Mouse (Mus musculus): ENCODE measurements around the gene Caprin1. TPM values are rescaled to one million over a fixed set of nuclear protein-coding genes. Genes with fewer than 3 reads are reported as not detected.
A peak's percentile ranks its signal among the peaks of the same experiment; 100 is the strongest.

Gene Caprin1
- polyA plus RNA-seq, 1 experiment from 2014 or later, result 484 TPM

- H3K27me3 ChIP-seq (ENCODE audit: control insufficient read depth, insufficient read depth, low read length), result no peaks in the 10 kb centered on the region
- H3K9me3 ChIP-seq (ENCODE audit: control insufficient read depth, low read length), result no peaks in the 10 kb centered on the region
- H3K4me2 ChIP-seq (ENCODE audit: low read length), result no peak overlapping the region
- no peak overlapping the region for H3K9ac ChIP-seq (replicated peaks; ENCODE audit: low read length)
- H3K4me3 ChIP-seq (replicated peaks; ENCODE audit: low read depth, low read length), result no peak overlapping the region
- no peaks in the 10 kb centered on the region for H3K4me1 ChIP-seq (ENCODE audit: control insufficient read depth, insufficient read depth, low read length)
- ATAC-seq (ENCODE audit: low FRiP score, low TSS enrichment) (no peak), DNase-seq (no peak)
- peaks cover 81% of the 10 kb centered on the region for H3K36me3 ChIP-seq (ENCODE audit: control insufficient read depth, insufficient read depth, low read length)
- no peak overlapping the region for H3K27ac ChIP-seq (replicated peaks; ENCODE audit: low read depth, low read length)
- WGBS, result 97% methylated on average over 6 of the region's 6 CpGs
These were observed 45.7 kb downstream of the Caprin1 start for GRCm38 (mm10) chr2:103751771-103752170.

- no peak overlapping the region for H3K4me3 ChIP-seq (replicated peaks; ENCODE audit: low read depth, low read length)
- no peak for DNase-seq
- 93% methylated on average over 3 of the region's 3 CpGs for WGBS
These were observed 48.4 kb downstream of the Caprin1 start for GRCm38 (mm10) chr2:103749091-103749490.

DNA sequence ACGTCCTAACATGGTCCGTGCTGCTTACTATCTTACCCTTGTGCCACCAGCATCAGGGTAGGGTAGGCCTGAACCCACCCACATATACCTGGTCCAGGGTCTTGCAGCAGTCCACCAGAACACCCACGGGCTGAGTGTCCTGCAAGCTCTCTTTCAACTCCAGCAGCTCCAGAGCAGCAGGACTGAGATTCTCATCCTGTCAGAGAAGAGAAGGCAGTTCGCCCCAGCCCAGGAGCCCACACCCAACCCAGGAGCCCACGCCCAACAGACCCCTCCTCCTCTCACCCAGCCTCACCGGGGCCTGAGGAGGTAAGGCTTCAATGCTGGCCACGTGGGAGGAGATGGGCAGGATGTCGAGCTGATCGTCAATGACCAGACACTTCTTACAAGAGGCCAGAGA is 49.6 kb downstream of the Caprin1 start:
- Histone ChIP-seq H3K36me3 (ENCODE audit: control insufficient read depth, insufficient read depth, low read length) (peaks cover 69% of the 10 kb centered on the region), H3K4me3 (replicated peaks; ENCODE audit: low read depth, low read length) (no peak overlapping the region), H3K27ac (replicated peaks; ENCODE audit: low read depth, low read length) (no peak overlapping the region), H3K4me2 (ENCODE audit: low read length) (no peak overlapping the region), H3K9ac (replicated peaks; ENCODE audit: low read length) (no peak overlapping the region), H3K4me1 (ENCODE audit: control insufficient read depth, insufficient read depth, low read length) (no peaks in the 10 kb centered on the region), H3K27me3 (ENCODE audit: control insufficient read depth, insufficient read depth, low read length) (no peaks in the 10 kb centered on the region), H3K9me3 (ENCODE audit: control insufficient read depth, low read length) (no peaks in the 10 kb centered on the region)
- DNase-seq (no peak), ATAC-seq (ENCODE audit: low FRiP score, low TSS enrichment) (no peak)
- 89% methylated on average over 9 of the region's 9 CpGs for WGBS

More at GRCm38 (mm10) chr2:103749091-103749490, 48.4 kb downstream of the Caprin1 start:
- Histone ChIP-seq H3K4me2 (ENCODE audit: low read length) (no peak overlapping the region), H3K9me3 (ENCODE audit: control insufficient read depth, low read length) (no peaks in the 10 kb centered on the region), H3K36me3 (ENCODE audit: control insufficient read depth, insufficient read depth, low read length) (peaks cover 71% of the 10 kb centered on the region), H3K27me3 (ENCODE audit: control insufficient read depth, insufficient read depth, low read length) (no peaks in the 10 kb centered on the region), H3K4me1 (ENCODE audit: control insufficient read depth, insufficient read depth, low read length) (no peaks in the 10 kb centered on the region), H3K27ac (replicated peaks; ENCODE audit: low read depth, low read length) (no peak overlapping the region), H3K9ac (replicated peaks; ENCODE audit: low read length) (no peak overlapping the region)
- no peak for ATAC-seq (ENCODE audit: low FRiP score, low TSS enrichment)

- H3K9ac ChIP-seq (replicated peaks; ENCODE audit: low read length), result no peak overlapping the region
- DNase-seq, result no peak
- H3K36me3 ChIP-seq (ENCODE audit: control insufficient read depth, insufficient read depth, low read length), result peaks cover 67% of the 10 kb centered on the region
- H3K9me3 ChIP-seq (ENCODE audit: control insufficient read depth, low read length), result no peaks in the 10 kb centered on the region
- ATAC-seq (ENCODE audit: low FRiP score, low TSS enrichment), result no peak
- no peaks in the 10 kb centered on the region for H3K27me3 ChIP-seq (ENCODE audit: control insufficient read depth, insufficient read depth, low read length)
- H3K4me1 ChIP-seq (ENCODE audit: control insufficient read depth, insufficient read depth, low read length), result no peaks in the 10 kb centered on the region
- no peak overlapping the region for H3K4me2 ChIP-seq (ENCODE audit: low read length)
- WGBS, result 92% methylated on average over 2 of the region's 2 CpGs
- H3K4me3 ChIP-seq (replicated peaks; ENCODE audit: low read depth, low read length), result no peak overlapping the region
- no peak overlapping the region for H3K27ac ChIP-seq (replicated peaks; ENCODE audit: low read depth, low read length)
These were observed 50.7 kb downstream of the Caprin1 start for GRCm38 (mm10) chr2:103746761-103747160.

DNA sequence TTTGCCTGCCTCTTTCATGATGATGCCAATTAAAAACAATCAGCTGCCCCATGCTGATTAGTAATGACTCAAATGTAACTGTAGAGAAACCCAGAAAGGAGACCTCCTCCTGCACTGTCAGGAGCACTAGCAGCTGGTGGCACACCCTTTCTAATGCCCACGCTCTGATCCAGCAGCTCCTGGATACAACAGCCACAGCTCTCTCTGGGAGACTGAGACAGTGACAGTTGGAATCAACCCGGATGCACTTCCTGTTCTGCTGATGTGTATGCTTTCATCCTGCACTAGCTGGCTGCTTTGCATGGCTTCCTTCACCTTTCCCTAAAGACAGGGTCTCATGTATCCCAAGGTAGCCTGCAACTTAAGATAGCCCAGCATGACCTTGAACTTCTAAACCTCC is 51.4 kb downstream of the Caprin1 start:
- Histone ChIP-seq H3K27ac (replicated peaks; ENCODE audit: low read depth, low read length) (no peak overlapping the region), H3K9me3 (ENCODE audit: control insufficient read depth, low read length) (no peaks in the 10 kb centered on the region), H3K4me1 (ENCODE audit: control insufficient read depth, insufficient read depth, low read length) (no peaks in the 10 kb centered on the region), H3K4me2 (ENCODE audit: low read length) (no peak overlapping the region), H3K27me3 (ENCODE audit: control insufficient read depth, insufficient read depth, low read length) (no peaks in the 10 kb centered on the region), H3K4me3 (replicated peaks; ENCODE audit: low read depth, low read length) (no peak overlapping the region), H3K9ac (replicated peaks; ENCODE audit: low read length) (no peak overlapping the region), H3K36me3 (ENCODE audit: control insufficient read depth, insufficient read depth, low read length) (peaks cover 62% of the 10 kb centered on the region)
- DNase-seq (no peak), ATAC-seq (ENCODE audit: low FRiP score, low TSS enrichment) (no peak)
- 87% methylated on average over 2 of the region's 2 CpGs for WGBS

DNA sequence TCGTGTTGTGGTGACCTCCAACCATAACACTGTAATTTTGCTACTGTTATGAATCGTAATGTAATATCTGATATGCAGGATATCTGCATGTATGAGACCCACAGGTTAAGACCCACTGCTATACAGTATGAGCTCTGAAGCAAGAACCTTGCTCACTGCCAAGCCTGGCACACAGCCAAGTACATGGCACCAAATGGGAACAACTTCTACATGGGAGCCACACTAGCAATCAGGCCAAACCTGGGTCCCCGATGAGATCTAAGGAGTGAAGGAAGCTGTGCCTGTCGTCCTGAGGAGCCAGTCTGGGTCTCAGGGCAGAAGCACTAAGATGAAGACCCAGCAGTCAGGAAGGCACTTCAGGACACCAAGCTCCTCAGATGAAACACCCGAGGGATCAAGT is 52.0 kb downstream of the Caprin1 start:
- H3K36me3 ChIP-seq (ENCODE audit: control insufficient read depth, insufficient read depth, low read length), result peaks cover 58% of the 10 kb centered on the region
- ATAC-seq (ENCODE audit: low FRiP score, low TSS enrichment), result no peak
- no peaks in the 10 kb centered on the region for H3K9me3 ChIP-seq (ENCODE audit: control insufficient read depth, low read length)
- H3K9ac ChIP-seq (replicated peaks; ENCODE audit: low read length), result no peak overlapping the region
- no peak overlapping the region for H3K4me2 ChIP-seq (ENCODE audit: low read length)
- no peak for DNase-seq
- H3K4me1 ChIP-seq (ENCODE audit: control insufficient read depth, insufficient read depth, low read length), result no peaks in the 10 kb centered on the region
- H3K27ac ChIP-seq (replicated peaks; ENCODE audit: low read depth, low read length), result no peak overlapping the region
- WGBS, result 91% methylated on average over 5 of the region's 5 CpGs
- H3K27me3 ChIP-seq (ENCODE audit: control insufficient read depth, insufficient read depth, low read length), result no peaks in the 10 kb centered on the region
- H3K4me3 ChIP-seq (replicated peaks; ENCODE audit: low read depth, low read length), result no peak overlapping the region

GRCm38 (mm10) chr2:103743988-103744387 is 53.5 kb downstream of the Caprin1 start:
- ATAC-seq (ENCODE audit: low FRiP score, low TSS enrichment) (no peak), DNase-seq (peak; percentile 84)
- Histone ChIP-seq H3K27me3 (ENCODE audit: control insufficient read depth, insufficient read depth, low read length) (no peaks in the 10 kb centered on the region), H3K9me3 (ENCODE audit: control insufficient read depth, low read length) (no peaks in the 10 kb centered on the region), H3K4me1 (ENCODE audit: control insufficient read depth, insufficient read depth, low read length) (no peaks in the 10 kb centered on the region), H3K9ac (replicated peaks; ENCODE audit: low read length) (no peak overlapping the region), H3K27ac (replicated peaks; ENCODE audit: low read depth, low read length) (no peak overlapping the region), H3K4me2 (ENCODE audit: low read length) (no peak overlapping the region), H3K36me3 (ENCODE audit: control insufficient read depth, insufficient read depth, low read length) (peaks cover 54% of the 10 kb centered on the region), H3K4me3 (replicated peaks; ENCODE audit: low read depth, low read length) (no peak overlapping the region)
- 81% methylated on average over 7 of the region's 7 CpGs for WGBS

DNA sequence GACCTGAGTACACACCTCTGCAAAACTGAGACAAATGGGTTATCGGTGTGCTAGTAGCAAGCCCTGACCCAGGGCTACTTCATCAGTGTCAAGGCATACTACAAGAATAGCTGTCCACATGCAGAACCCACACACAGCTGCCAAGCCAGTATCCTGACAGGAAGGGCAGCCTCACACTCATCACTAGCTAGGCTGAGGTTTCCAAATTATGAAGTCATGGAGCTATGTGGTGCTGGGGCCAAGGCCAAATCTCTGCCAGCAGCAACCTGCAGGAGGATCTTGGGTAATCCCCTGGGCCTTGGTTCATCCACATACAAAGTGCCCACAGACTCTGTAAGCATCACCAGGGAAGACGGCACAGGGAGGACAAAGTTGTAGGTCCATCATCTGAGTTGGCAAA is 53.9 kb downstream of the Caprin1 start:
- Histone ChIP-seq H3K27me3 (ENCODE audit: control insufficient read depth, insufficient read depth, low read length) (no peaks in the 10 kb centered on the region), H3K36me3 (ENCODE audit: control insufficient read depth, insufficient read depth, low read length) (peaks cover 52% of the 10 kb centered on the region), H3K4me1 (ENCODE audit: control insufficient read depth, insufficient read depth, low read length) (no peaks in the 10 kb centered on the region), H3K4me2 (ENCODE audit: low read length) (no peak overlapping the region), H3K27ac (replicated peaks; ENCODE audit: low read depth, low read length) (no peak overlapping the region), H3K4me3 (replicated peaks; ENCODE audit: low read depth, low read length) (no peak overlapping the region), H3K9ac (replicated peaks; ENCODE audit: low read length) (no peak overlapping the region), H3K9me3 (ENCODE audit: control insufficient read depth, low read length) (no peaks in the 10 kb centered on the region)
- 89% methylated on average over 2 of the region's 2 CpGs for WGBS
- ATAC-seq (ENCODE audit: low FRiP score, low TSS enrichment), result no peak
- DNase-seq, result no peak

GRCm38 (mm10) chr2:103742821-103743220 is 54.6 kb downstream of the Caprin1 start:
- peaks cover 45% of the 10 kb centered on the region for H3K36me3 ChIP-seq (ENCODE audit: control insufficient read depth, insufficient read depth, low read length)
- ATAC-seq (ENCODE audit: low FRiP score, low TSS enrichment) (no peak), DNase-seq (no peak)
- 96% methylated on average over 6 of the region's 6 CpGs for WGBS
- H3K9ac ChIP-seq (replicated peaks; ENCODE audit: low read length), result no peak overlapping the region
- no peaks in the 10 kb centered on the region for H3K27me3 ChIP-seq (ENCODE audit: control insufficient read depth, insufficient read depth, low read length)
- H3K4me3 ChIP-seq (replicated peaks; ENCODE audit: low read depth, low read length), result no peak overlapping the region
- no peaks in the 10 kb centered on the region for H3K9me3 ChIP-seq (ENCODE audit: control insufficient read depth, low read length)
- no peak overlapping the region for H3K4me2 ChIP-seq (ENCODE audit: low read length)
- no peak overlapping the region for H3K27ac ChIP-seq (replicated peaks; ENCODE audit: low read depth, low read length)
- H3K4me1 ChIP-seq (ENCODE audit: control insufficient read depth, insufficient read depth, low read length), result no peaks in the 10 kb centered on the region

Data from midbrain, embryonic 14.5 days (tissue).